Mouse (Mus musculus) stomach, postnatal 0 days (tissue): ENCODE measurements around the gene Ssbp4.

Experiments
- CTCF ChIP-seq: IDR thresholded peaks from 2 replicates; pipeline ENCODE4 v1.5.1; 2016; ENCODE audit warnings: antibody characterized with exemption, low read depth, mild to moderate bottlenecking, moderate library complexity
- EP300 ChIP-seq: optimal IDR thresholded peaks from 2 replicates; pipeline ENCODE3; 2016; ENCODE audit warnings: antibody characterized with exemption

DNA sequence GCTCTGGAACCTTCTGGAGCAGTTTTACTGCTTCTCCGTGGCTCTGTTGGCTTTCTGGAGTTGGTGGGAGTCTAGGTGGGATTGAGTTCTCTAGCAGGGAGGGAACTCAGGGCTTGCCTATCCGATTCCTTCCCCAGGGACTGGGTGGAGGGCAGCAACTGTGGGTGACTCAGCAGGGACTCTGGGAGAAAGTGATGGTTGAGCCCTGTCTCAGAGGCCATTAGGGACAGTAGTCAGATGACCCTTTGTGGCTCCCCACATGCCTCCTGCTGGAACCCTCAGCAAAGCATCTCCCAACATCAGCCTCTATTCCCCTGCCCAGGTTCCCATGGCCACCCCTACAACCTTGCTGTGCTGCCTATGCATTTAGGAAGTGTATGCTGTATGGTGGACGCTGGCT is 34.3 kb upstream of the Ssbp4 start:
- TF ChIP-seq CTCF (no peak), EP300 (no peak)
